Mouse (Mus musculus): Measurements from ENCODE around the gene Abi1.

DNA sequence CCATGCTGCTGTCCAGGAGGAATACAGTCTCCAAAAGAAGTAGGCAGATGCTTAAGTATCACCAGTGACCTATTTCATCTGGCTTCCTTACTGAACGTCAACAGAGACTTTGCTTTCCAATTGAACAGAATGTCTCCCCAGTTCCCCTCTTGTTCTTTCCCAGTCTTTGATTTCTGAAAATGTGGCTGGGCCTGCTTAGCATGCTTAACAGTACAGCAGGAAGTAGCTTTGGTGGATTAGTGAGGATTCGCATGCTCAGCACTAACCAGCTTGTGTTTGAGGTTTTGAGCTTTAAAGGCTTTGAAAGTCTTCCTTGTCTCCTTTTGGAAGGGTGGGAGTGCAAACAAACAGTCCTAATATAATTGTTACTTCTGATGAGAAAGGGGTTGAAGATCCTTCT lies 111.8 kb downstream of the Abi1 start:
- TF ChIP-seq ZMIZ1 (IDR thresholded peaks at IDR 0.05; ENCODE audit: low read depth, low read length) (no peak), CTCF (IDR thresholded peaks at IDR 0.05 in 2 of 3, conservative IDR thresholded peaks at IDR 0.05 in 1 of 3; ENCODE audit: control insufficient read depth in 1 of 3, insufficient read depth in 1 of 3, low read depth in 2 of 3, low read length in 3 of 3, poor library complexity in 1 of 3, severe bottlenecking in 1 of 3) (no peak), MXI1 (IDR thresholded peaks at IDR 0.05; ENCODE audit: low read depth, low read length) (no peak), E2F4 (IDR thresholded peaks at IDR 0.05; ENCODE audit: borderline replicate concordance, low read depth, low read length) (no peak), CHD2 (IDR thresholded peaks at IDR 0.05; ENCODE audit: low read length) (no peak), TCF12 (IDR thresholded peaks at IDR 0.05; ENCODE audit: low read depth, low read length) (no peak), EP300 (IDR thresholded peaks at IDR 0.05; ENCODE audit: low read depth in 1 of 2, low read length in 2 of 2) (no peak), SMC3 (IDR thresholded peaks at IDR 0.05; ENCODE audit: low read depth, low read length) (no peak), USF1 (IDR thresholded peaks at IDR 0.05; ENCODE audit: low read depth, low read length) (no peak)
